8 mouse cellular contexts compared by ENCODE assay signal in the genomic region with DNA sequence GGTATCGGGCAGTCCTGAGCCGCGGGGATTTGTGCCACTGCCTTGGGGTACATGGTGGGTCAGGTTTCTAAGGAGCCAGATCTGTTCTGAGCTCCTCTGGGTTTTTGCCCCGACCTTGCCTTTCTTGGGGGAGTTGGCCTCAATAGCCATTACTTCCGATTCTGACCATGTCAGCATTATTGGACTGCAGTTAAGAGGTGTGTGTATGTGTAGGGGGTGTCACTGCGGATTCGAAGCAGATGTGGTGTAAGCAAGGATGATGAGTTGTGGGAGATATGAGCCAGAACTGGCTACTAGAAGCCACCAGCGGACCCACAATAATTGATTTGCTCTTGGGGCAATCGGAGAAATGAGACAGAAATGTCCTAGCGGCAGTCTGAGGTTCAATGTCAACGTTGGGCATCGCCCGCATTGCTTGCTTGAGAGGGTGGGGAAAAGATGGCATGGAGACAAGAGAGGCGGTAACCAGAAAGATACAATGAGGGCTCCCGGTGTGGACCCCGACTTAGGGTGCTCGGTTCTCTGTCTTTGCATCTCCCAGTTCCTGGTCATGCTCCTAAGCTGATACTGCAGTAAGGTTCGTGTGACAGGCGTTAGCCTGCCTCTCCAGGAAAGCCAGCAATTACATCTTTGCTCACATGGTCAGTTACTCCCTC. TPM values are rescaled to one million over a fixed set of nuclear protein-coding genes. Genes with fewer than 3 reads are reported as not detected.
A peak's percentile ranks its signal among the peaks of the same experiment; 100 is the strongest.
DNase-seq lines count a peak whose midpoint lies in the region; ATAC-seq and TF ChIP-seq lines count a peak whose summit lies in the region.

No protein-coding gene starts in this region.

- WGBS in heart, embryonic 13.5 days = 21% methylated on average over 19 of the region's 19 CpGs
- WGBS in forebrain, embryonic 11.5 days = 22% methylated on average over 19 of the region's 19 CpGs
- 21% methylated on average over 19 of the region's 19 CpGs for WGBS in limb, embryonic 12.5 days
- WGBS in small intestine, adult 2 months = 27% methylated on average over 19 of the region's 19 CpGs
- 19% methylated on average over 19 of the region's 19 CpGs for WGBS in kidney, adult 2 months

- peak overlapping the region; percentile 73 for H3K4me3 ChIP-seq in heart, embryonic 13.5 days
- peak overlapping the region; percentile 63 to 65 for H3K4me3 ChIP-seq in ES-E14 (ENCODE audit: insufficient read depth in 1 of 2, low read depth in 1 of 2, low read length in 2 of 2, poor library complexity in 1 of 2, severe bottlenecking in 1 of 2)
- H3K4me3 ChIP-seq in forebrain, embryonic 11.5 days (ENCODE audit: low read depth, low read length) = peak overlapping the region; percentile 63
- H3K4me3 ChIP-seq in limb, embryonic 12.5 days (replicated peaks) = peak overlapping the region; percentile 68
- H3K4me3 ChIP-seq in small intestine, adult 2 months (ENCODE audit: low read depth, low read length) = peak overlapping the region; percentile 48
- no peak overlapping the region for H3K4me3 ChIP-seq in kidney, adult 2 months (ENCODE audit: insufficient read depth, low read depth, low read length)

- peak overlapping the region; percentile 82 for H3K9ac ChIP-seq in heart, embryonic 13.5 days
- peak overlapping the region; percentile 9; the same call in 1 of the 2 replicates for H3K9ac ChIP-seq in ES-E14 (ENCODE audit: insufficient read depth, low read depth, low read length, poor library complexity, severe bottlenecking)
- peak overlapping the region; percentile 46; the same call in 1 of the 2 replicates for H3K9ac ChIP-seq in forebrain, embryonic 11.5 days (ENCODE audit: low read length)
- H3K9ac ChIP-seq in limb, embryonic 12.5 days (replicated peaks) = peak overlapping the region; percentile 68; the same call in 1 of the 2 replicates

- 0 out of 2 replicates have a peak, but pooled peaks have one; percentile 14 for ATAC-seq in heart, embryonic 13.5 days (ENCODE audit: extremely low read depth, insufficient number of reproducible peaks, low FRiP score, low TSS enrichment)
- ATAC-seq in forebrain, embryonic 11.5 days (replicated peaks; ENCODE audit: low FRiP score) = 0 out of 2 replicates have a peak, but pooled peaks have one; percentile 15
- ATAC-seq in limb, embryonic 12.5 days (ENCODE audit: insufficient number of reproducible peaks, insufficient read depth, low FRiP score, low TSS enrichment, low read depth) = no peak

- no peak for TF ChIP-seq CTCF in small intestine, adult 2 months (IDR thresholded peaks at IDR 0.05; ENCODE audit: extremely low read depth, insufficient read length, insufficient replicate concordance, low read depth, low read length)
- no peak for TF ChIP-seq CTCF in kidney, adult 2 months (conservative IDR thresholded peaks at IDR 0.05; ENCODE audit: insufficient read depth, insufficient read length, low read depth, low read length)

- TF ChIP-seq POLR2A in small intestine, adult 2 months (IDR thresholded peaks at IDR 0.05; ENCODE audit: low read depth, low read length) = no peak
- TF ChIP-seq POLR2A in kidney, adult 2 months (IDR thresholded peaks at IDR 0.05; ENCODE audit: low read depth, low read length) = no peak

- H3K4me2 ChIP-seq in heart, embryonic 13.5 days = peak overlapping the region; percentile 100
- peak overlapping the region; percentile 99 for H3K4me2 ChIP-seq in forebrain, embryonic 11.5 days (ENCODE audit: low read depth, low read length, severe bottlenecking)
- H3K4me2 ChIP-seq in limb, embryonic 12.5 days = peak overlapping the region; percentile 100

- peaks cover 67% of the 10 kb centered on the region for H3K27me3 ChIP-seq in heart, embryonic 13.5 days (replicated peaks)
- peaks cover 16% of the 10 kb centered on the region for H3K27me3 ChIP-seq in forebrain, embryonic 11.5 days (ENCODE audit: control insufficient read depth, insufficient read depth, low read length)
- peaks cover 56% of the 10 kb centered on the region for H3K27me3 ChIP-seq in limb, embryonic 12.5 days
- peaks cover 17% of the 10 kb centered on the region for H3K27me3 ChIP-seq in small intestine, adult 2 months (ENCODE audit: control insufficient read depth, insufficient read depth, low read length)
- H3K27me3 ChIP-seq in kidney, adult 2 months (replicated peaks; ENCODE audit: control insufficient read depth, insufficient read depth, low read length) = peaks cover 2% of the 10 kb centered on the region; the same call in 1 of the 2 replicates

- H3K27ac ChIP-seq in heart, embryonic 13.5 days (replicated peaks) = no peak overlapping the region
- H3K27ac ChIP-seq in ES-E14 (ENCODE audit: insufficient read depth, low read depth, low read length, poor library complexity, severe bottlenecking) = no peak overlapping the region
- H3K27ac ChIP-seq in forebrain, embryonic 11.5 days (ENCODE audit: low read depth, low read length) = no peak overlapping the region
- no peak overlapping the region for H3K27ac ChIP-seq in limb, embryonic 12.5 days
- no peak overlapping the region for H3K27ac ChIP-seq in small intestine, adult 2 months (ENCODE audit: insufficient read depth, low read depth, low read length)
- H3K27ac ChIP-seq in kidney, adult 2 months (ENCODE audit: insufficient read depth, low read depth, low read length) = no peak overlapping the region

- in situ Hi-C loops in ES-E14 (cut with MboI; ENCODE audit: low sequenced_read_pairs in 2 of 2, unreplicated experiment in 2 of 2) = no loop called here

- no peaks in the 10 kb centered on the region for H3K36me3 ChIP-seq in heart, embryonic 13.5 days
- H3K36me3 ChIP-seq in ES-E14 (ENCODE audit: control insufficient read depth, insufficient read depth, low read length, poor library complexity, severe bottlenecking) = no peaks in the 10 kb centered on the region
- H3K36me3 ChIP-seq in forebrain, embryonic 11.5 days (ENCODE audit: control insufficient read depth, insufficient read depth, low read length) = no peaks in the 10 kb centered on the region
- H3K36me3 ChIP-seq in limb, embryonic 12.5 days = no peaks in the 10 kb centered on the region
- H3K36me3 ChIP-seq in small intestine, adult 2 months (ENCODE audit: control insufficient read depth, insufficient read depth, low read length) = no peaks in the 10 kb centered on the region
- H3K36me3 ChIP-seq in kidney, adult 2 months (ENCODE audit: control insufficient read depth, insufficient read depth, low read length) = no peaks in the 10 kb centered on the region

- no peaks in the 10 kb centered on the region for H3K9me3 ChIP-seq in heart, embryonic 13.5 days
- H3K9me3 ChIP-seq in ES-E14 (ENCODE audit: control insufficient read depth, insufficient read depth, low read depth, low read length) = no peaks in the 10 kb centered on the region
- no peaks in the 10 kb centered on the region for H3K9me3 ChIP-seq in forebrain, embryonic 11.5 days (ENCODE audit: control insufficient read depth, low read length)
- H3K9me3 ChIP-seq in limb, embryonic 12.5 days = no peaks in the 10 kb centered on the region

- no peak for DNase-seq in heart, adult 9 months (ENCODE audit: low spot score in 2 of 2)
- DNase-seq in ES-E14 (ENCODE audit: low read depth, low spot score) = no peak
- no peak for DNase-seq in forebrain, embryonic 11.5 days (ENCODE audit: low spot score)
- no peak for DNase-seq in kidney, adult 2 months
- no peak for DNase-seq in urinary bladder, postnatal 36 days (ENCODE audit: low spot score in 2 of 2)

- H3K4me1 ChIP-seq in heart, embryonic 13.5 days = peaks cover 13% of the 10 kb centered on the region
- H3K4me1 ChIP-seq in ES-E14 (ENCODE audit: control insufficient read depth in 2 of 2, insufficient read depth in 2 of 2, low read length in 2 of 2, poor library complexity in 1 of 2) = peaks cover 0 to 7% of the 10 kb centered on the region in 2 experiments; a peak in 2 of 4 replicates
- peaks cover 9% of the 10 kb centered on the region; the same call in 1 of the 2 replicates for H3K4me1 ChIP-seq in forebrain, embryonic 11.5 days (replicated peaks; ENCODE audit: control insufficient read depth, insufficient read depth, low read length)
- H3K4me1 ChIP-seq in limb, embryonic 12.5 days (replicated peaks) = peaks cover 6% of the 10 kb centered on the region; the same call in 1 of the 2 replicates
- 0 out of 2 replicates have a peak, but pooled peaks cover 3% of the 10 kb centered on the region for H3K4me1 ChIP-seq in small intestine, adult 2 months (ENCODE audit: control insufficient read depth, insufficient read depth, insufficient read length, low read length)
- no peaks in the 10 kb centered on the region for H3K4me1 ChIP-seq in kidney, adult 2 months (ENCODE audit: control insufficient read depth, insufficient read depth, low read length)

TF ChIP-seq in ES-E14, 5 proteins besides CTCF, POLR2A, EP300 and RAD21:
- TF ChIP-seq MAFK (IDR thresholded peaks at IDR 0.05; ENCODE audit: insufficient read depth, low read depth, low read length) (peak; percentile 69), ZC3H11A (IDR thresholded peaks at IDR 0.05; ENCODE audit: borderline replicate concordance, low read depth, low read length) (no peak)

RNA-seq across cellular contexts. Expression of gene Palm2, which starts 0.8 kb away (rescaled TPM):
- 22.5 and 22.6 TPM in 2 replicates for polyA plus RNA-seq in heart, embryonic 13.5 days (2015; fragmentation: Nextera tagmentation; extraction: Ambion mirVana)
- 1.8 and 2.2 TPM in 2 replicates for total RNA-seq in ES-E14 (2012; rRNA removed)
- 3.4 and 3.5 TPM in 2 replicates for polyA plus RNA-seq in forebrain, embryonic 11.5 days (2014; fragmentation: Nextera tagmentation; extraction: Ambion mirVana)
- 9.2 and 13.2 TPM in 2 replicates for polyA plus RNA-seq in limb, embryonic 12.5 days (2016; fragmentation: Nextera tagmentation; extraction: Ambion mirVana)
- polyA plus RNA-seq in small intestine, adult 2 months (2012; rRNA removed) = 0.04 TPM in 1 of 2 replicates, not detected in the other
- 0.05 and 0.16 TPM in 2 replicates for polyA plus RNA-seq in kidney, adult 2 months (2012; rRNA removed)

Comparison
In these comparisons a context has a peak if more than half of its experiments do, and no peak if none do; other contexts are left out.
1. H3K9ac ChIP-seq: peak in every context shown above with its lines; median percentile 82 in heart, embryonic 13.5 days; 68 in limb, embryonic 12.5 days; 46 in forebrain, embryonic 11.5 days; 9 in ES-E14.